Mouse (Mus musculus): ENCODE data around the gene Ptprd.
A peak's percentile ranks its signal among the peaks of the same experiment; 100 is the strongest.

Ptprd gene

GRCm38 (mm10) chr4:76403219-76403618 lies 1808.5 kb downstream of the Ptprd start:
- no peak for DNase-seq (ENCODE audit: low spot score)

- DNase-seq (ENCODE audit: low spot score) = no peak
Measured at GRCm38 (mm10) chr4:76387887-76388286, 1823.9 kb downstream of the Ptprd start.

- no peak for DNase-seq (ENCODE audit: low spot score)
Measured at GRCm38 (mm10) chr4:76386978-76387824, 1824.6 kb downstream of the Ptprd start.

- DNase-seq (ENCODE audit: low spot score) = no peak
Measured at GRCm38 (mm10) chr4:76385818-76386217, 1825.9 kb downstream of the Ptprd start.

GRCm38 (mm10) chr4:76380312-76380917 lies 1831.3 kb downstream of the Ptprd start:
- no peak for DNase-seq (ENCODE audit: low spot score)

GRCm38 (mm10) chr4:76370041-76370880 lies 1841.5 kb downstream of the Ptprd start:
- no peak for DNase-seq (ENCODE audit: low spot score)

GRCm38 (mm10) chr4:76369101-76369500 lies 1842.7 kb downstream of the Ptprd start:
- no peak for DNase-seq (ENCODE audit: low spot score)

GRCm38 (mm10) chr4:76368291-76368690 lies 1843.5 kb downstream of the Ptprd start:
- no peak for DNase-seq (ENCODE audit: low spot score)

- no peak for DNase-seq (ENCODE audit: low spot score)
Measured at GRCm38 (mm10) chr4:76367285-76367684, 1844.5 kb downstream of the Ptprd start.

GRCm38 (mm10) chr4:76365871-76366270 lies 1845.9 kb downstream of the Ptprd start:
- peak; percentile 12 for DNase-seq (ENCODE audit: low spot score)

GRCm38 (mm10) chr4:76361546-76361945 lies 1850.2 kb downstream of the Ptprd start:
- DNase-seq (ENCODE audit: low spot score) = peak; percentile 18

- DNase-seq (ENCODE audit: low spot score) = no peak
Measured at GRCm38 (mm10) chr4:76354167-76354566, 1857.6 kb downstream of the Ptprd start.

- DNase-seq (ENCODE audit: low spot score) = no peak
Measured at GRCm38 (mm10) chr4:76352468-76352867, 1859.3 kb downstream of the Ptprd start.

- no peak for DNase-seq (ENCODE audit: low spot score)
Measured at GRCm38 (mm10) chr4:76351201-76351979, 1860.4 kb downstream of the Ptprd start.

- no peak for DNase-seq (ENCODE audit: low spot score)
Measured at GRCm38 (mm10) chr4:76350241-76350962, 1861.4 kb downstream of the Ptprd start.

GRCm38 (mm10) chr4:76344059-76344458 lies 1867.7 kb downstream of the Ptprd start:
- DNase-seq (ENCODE audit: low spot score) = no peak

GRCm38 (mm10) chr4:76337926-76338325 lies 1873.8 kb downstream of the Ptprd start:
- no peak for DNase-seq (ENCODE audit: low spot score)

GRCm38 (mm10) chr4:76327346-76327745 lies 1884.4 kb downstream of the Ptprd start:
- peak; percentile 5 for DNase-seq (ENCODE audit: low spot score)

GRCm38 (mm10) chr4:76325646-76326045 lies 1886.1 kb downstream of the Ptprd start:
- DNase-seq (ENCODE audit: low spot score) = no peak

GRCm38 (mm10) chr4:76324928-76325327 lies 1886.8 kb downstream of the Ptprd start:
- no peak for DNase-seq (ENCODE audit: low spot score)

GRCm38 (mm10) chr4:76324509-76324908 lies 1887.3 kb downstream of the Ptprd start:
- DNase-seq (ENCODE audit: low spot score) = no peak
